Mouse (Mus musculus): ENCODE measurements around the gene U2af1l4.
A peak's percentile ranks its signal among the peaks of the same experiment; 100 is the strongest.

Gene U2af1l4

DNA sequence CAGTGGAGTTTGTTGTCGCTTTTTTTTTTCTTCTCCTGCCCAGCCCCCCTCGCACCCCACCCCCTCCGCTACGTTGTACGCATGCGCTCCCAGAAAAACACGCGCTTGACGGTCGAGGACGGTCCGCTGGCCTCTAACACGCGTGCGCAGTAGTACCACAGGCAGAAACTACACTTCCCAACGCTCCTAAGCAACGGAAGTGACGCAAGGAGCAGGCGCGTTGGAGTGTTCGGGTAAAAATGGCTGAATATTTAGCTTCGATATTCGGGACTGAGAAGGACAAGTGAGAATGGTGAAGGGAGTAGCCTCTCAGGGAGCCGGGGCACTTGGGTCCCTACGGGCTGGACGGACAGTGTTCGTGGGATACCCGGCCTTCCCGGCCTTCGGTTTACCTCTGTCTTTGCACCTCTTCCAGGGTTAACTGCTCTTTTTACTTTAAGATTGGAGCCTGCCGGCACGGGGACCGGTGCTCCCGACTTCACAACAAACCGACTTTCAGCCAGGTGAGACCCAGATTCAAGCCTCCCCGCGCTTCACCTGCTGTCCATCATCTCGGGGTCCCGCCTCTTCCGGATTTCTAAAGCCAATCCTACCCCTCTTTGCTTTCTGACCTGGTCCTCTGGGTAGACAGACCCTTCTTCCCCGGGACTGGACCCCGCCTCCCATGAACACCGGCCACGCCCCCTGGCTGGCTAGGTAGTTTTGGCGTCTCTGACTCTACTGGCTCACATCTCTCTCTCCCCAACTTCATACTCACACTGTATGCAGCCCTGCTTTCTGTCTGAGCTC, at the start of gene U2af1l4, which contains the start of the genes Gm49396 and Psenen:
U2af1l4 (plus strand) TSS at position 185 of the 789 bp plus-strand sequence.
Gm49396 (plus strand) TSS at position 228 of the 789 bp plus-strand sequence.
Psenen (minus strand) TSS at position 511 of the 789 bp plus-strand sequence.
- DNase-seq (ENCODE audit: extremely low read depth, low read depth, low spot score), result peak; percentile 86

GRCm38 (mm10) chr7:30515003-30515760, 47.9 kb upstream of the U2af1l4 start:
- no peak for DNase-seq (ENCODE audit: extremely low read depth, low read depth, low spot score)

- DNase-seq (ENCODE audit: extremely low read depth, low read depth, low spot score), result no peak
Measured at GRCm38 (mm10) chr7:30518325-30518724, 44.8 kb upstream of the U2af1l4 start.

DNA sequence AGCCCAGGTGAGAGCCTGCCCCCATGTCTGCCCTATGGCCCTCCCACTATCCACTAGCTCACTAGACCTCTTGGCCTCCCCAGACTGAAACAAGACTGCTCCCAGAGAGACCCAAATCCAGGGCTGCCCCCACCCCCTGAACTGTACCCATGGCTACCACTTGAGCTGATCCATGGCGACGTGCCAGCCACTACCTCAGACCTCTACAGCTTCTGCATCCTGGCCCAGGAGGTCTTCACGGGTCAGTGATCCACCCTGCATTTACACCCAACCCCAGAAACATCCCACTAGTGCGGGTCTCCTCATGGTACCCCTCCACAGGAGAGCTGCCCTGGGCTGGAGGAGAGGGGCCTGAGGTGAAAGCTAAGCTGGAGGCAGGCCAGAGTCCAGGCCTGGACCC, 42.7 kb upstream of the U2af1l4 start:
- no peak for DNase-seq (ENCODE audit: extremely low read depth, low read depth, low spot score)

DNA sequence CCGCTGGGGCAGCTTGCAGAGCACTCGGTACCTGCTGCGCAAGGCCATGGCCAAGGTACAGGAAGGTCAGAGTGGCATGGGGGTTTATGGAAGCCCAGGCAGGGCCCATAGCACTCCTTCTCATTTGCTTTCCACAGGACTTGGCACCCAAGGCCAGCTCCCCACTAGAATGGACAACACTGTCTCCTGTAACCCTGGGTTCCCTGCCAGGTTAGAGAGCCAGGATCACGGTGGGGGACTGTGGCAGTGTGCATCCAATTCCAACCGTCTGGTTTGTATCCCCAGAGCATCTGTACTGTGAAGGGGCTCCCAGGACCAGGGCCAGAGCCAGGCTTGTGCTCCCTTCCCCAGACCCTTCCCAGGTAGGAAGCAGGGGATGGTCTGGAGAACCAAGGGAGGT, 42.2 kb upstream of the U2af1l4 start:
- no peak for DNase-seq (ENCODE audit: extremely low read depth, low read depth, low spot score)

- DNase-seq (ENCODE audit: extremely low read depth, low read depth, low spot score), result no peak
Measured at GRCm38 (mm10) chr7:30522871-30523270, 40.2 kb upstream of the U2af1l4 start.

- DNase-seq (ENCODE audit: extremely low read depth, low read depth, low spot score), result no peak
Measured at GRCm38 (mm10) chr7:30524487-30524886, 38.6 kb upstream of the U2af1l4 start.

DNA sequence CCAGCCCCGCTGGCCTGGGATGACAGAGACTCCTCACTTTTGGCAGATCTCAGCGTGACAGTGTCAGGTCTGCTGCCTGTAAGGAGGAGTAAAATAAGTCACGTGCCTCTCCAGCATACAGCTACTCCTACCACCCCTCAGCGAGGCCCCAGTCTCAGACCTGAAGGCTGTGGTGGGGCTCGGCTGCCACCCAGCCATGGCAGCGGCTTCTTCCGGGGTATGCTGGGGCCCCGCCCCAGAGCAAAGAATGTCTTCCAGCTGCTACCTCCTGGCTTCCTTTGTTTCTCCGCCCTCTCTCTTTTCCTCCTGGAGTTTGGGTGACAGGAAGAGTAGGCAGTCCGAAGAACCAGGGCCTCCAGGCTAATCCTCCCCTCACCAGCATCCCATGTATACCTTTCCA, 37.1 kb upstream of the U2af1l4 start:
- DNase-seq (ENCODE audit: extremely low read depth, low read depth, low spot score), result no peak

DNA sequence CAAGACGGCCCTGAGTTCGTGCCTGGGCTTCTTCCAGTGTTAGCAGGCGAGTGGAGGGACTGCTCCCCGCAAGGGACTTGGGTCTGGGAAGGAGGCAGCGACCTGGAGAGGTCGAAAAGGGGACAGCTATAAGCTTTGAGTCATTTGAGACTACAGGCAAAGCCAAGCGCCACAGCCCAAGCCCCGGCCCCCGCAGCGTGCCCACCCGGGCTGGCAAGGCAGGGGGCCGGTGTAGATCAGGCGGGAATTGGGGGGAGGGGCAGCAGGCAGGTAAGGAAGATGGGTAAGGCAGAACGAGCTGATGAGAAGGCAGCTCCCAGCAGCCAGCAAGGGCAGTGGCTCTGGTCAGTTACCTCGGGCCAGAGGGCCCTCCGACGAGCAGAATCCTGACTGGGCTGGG, 36.7 kb upstream of the U2af1l4 start:
- no peak for DNase-seq (ENCODE audit: extremely low read depth, low read depth, low spot score)

DNA sequence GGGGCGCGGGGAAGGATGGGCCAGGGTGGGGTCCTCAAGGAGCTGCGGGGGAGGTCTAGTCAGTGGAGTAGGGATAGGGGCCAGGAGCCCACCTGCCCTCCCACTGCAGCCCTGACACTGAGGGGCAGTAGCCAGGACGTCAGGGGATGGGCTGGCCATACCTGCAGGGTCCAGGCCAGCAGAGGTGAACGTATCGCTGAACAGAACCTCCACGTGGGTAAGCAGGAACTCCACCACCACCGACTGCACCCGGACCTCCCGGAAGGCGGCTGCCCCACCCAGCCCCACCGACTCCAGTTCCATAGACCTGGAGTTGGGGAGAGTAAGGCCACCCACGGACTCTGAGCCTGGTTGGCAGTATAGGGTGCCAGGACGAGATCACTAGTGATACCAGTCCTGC, 36.1 kb upstream of the U2af1l4 start:
- DNase-seq (ENCODE audit: extremely low read depth, low read depth, low spot score), result no peak

- no peak for DNase-seq (ENCODE audit: extremely low read depth, low read depth, low spot score)
Measured at GRCm38 (mm10) chr7:30531291-30531815, 31.7 kb upstream of the U2af1l4 start.

GRCm38 (mm10) chr7:30532931-30533330, 30.2 kb upstream of the U2af1l4 start:
- DNase-seq (ENCODE audit: extremely low read depth, low read depth, low spot score), result no peak

GRCm38 (mm10) chr7:30533941-30534632, 29.0 kb upstream of the U2af1l4 start:
- DNase-seq (ENCODE audit: extremely low read depth, low read depth, low spot score), result no peak

DNA sequence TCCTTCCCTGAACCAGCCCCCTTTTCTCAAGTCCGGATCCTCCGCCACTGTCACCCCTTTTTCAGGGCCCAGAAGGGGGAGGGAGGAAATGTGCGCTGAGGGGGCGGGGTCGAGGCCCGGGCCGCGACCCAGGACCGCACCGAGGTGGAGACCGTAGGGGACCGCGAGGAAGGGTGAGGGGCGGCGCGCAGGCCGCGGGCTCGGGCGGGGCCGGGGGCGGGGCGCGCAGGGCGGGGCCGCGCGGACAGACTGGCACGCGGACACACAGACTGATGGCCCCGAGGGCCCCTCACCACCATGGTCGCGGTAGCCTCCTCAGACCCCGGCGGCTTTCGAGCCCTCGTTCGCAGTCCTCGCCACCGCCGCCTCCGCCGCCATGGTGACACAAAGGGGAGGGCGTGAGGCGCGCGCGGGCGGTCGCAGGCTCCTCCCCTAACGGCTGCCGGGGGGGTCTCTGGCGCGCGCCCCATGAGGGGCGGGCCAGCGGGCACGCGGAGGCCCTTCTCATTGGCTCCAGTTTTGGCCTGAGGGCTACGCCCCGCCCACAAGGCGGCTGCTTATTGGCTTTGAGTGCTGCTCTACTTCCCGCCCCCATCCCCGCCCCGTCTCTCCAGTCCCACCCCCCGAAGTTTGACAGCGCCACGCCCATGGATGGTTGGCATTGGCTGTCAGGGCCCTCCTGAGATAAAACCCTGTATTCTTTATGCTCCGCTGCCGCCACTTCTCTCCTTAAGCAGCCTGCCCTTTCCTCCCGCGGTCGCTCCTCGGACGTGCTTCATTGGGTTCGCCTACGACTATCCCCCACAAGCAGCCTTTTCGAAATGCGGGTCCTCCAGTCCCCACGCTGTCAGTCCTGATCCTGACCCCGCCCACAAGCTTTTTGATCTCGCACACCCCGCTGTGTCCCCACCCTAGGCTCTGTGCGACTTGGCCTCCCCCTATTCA, 28.2 kb upstream of the U2af1l4 start, which contains the start of gene Arhgap33:
Arhgap33 (minus strand) TSS at position 428 of the 945 bp plus-strand sequence.
- peak; percentile 52 for DNase-seq (ENCODE audit: extremely low read depth, low read depth, low spot score)

- no peak for DNase-seq (ENCODE audit: extremely low read depth, low read depth, low spot score)
Measured at GRCm38 (mm10) chr7:30540572-30540971, 22.5 kb upstream of the U2af1l4 start.

GRCm38 (mm10) chr7:30544327-30544726, 18.8 kb upstream of the U2af1l4 start:
- DNase-seq (ENCODE audit: extremely low read depth, low read depth, low spot score), result no peak

GRCm38 (mm10) chr7:30549880-30550279, 13.2 kb upstream of the U2af1l4 start:
- no peak for DNase-seq (ENCODE audit: extremely low read depth, low read depth, low spot score)

DNA sequence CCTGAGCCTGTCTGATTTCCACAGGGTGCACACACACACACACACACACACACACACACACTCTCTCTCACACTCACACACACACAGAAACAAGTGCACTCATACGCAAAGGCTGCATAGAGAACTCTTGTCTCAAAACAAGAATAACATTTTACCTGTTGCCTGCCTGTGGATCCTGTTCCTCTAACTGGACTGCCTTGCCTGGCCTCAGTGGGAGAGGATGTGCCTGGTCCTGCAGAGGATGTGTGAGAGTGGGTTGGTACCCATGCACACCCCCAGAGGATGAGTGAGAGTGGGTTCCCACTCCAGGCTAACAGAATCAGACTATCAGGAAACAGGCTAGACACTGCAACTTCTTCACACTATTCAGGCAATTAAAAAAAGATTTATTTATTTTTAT, 12.5 kb upstream of the U2af1l4 start:
- DNase-seq (ENCODE audit: extremely low read depth, low read depth, low spot score), result no peak

- peak; percentile 45 for DNase-seq (ENCODE audit: extremely low read depth, low read depth, low spot score)
Measured at GRCm38 (mm10) chr7:30551445-30552101, 11.5 kb upstream of the U2af1l4 start.
